Mouse (Mus musculus): Measurements from ENCODE around the gene Gm8011. TPM values are rescaled to one million over a fixed set of nuclear protein-coding genes. Genes with fewer than 3 reads are reported as not detected.
"Not testable (repeated sequence)": the region's sequence is repeated elsewhere in the genome, so short reads cannot be mapped to it uniquely, and the experiment has no call there.

Gene Gm8011
- polyA plus RNA-seq (2012; ENCODE audit: insufficient read depth, insufficient read length, missing spikeins), result not detected in 2 replicates

GRCm38 (mm10) chr14:42463581-42463980, at the start of gene Gm8011:
Gene Gm8011, plus strand, starts transcription at chr14:42463881.
- not testable (repeated sequence) for H3K4me1 ChIP-seq (ENCODE audit: control insufficient read depth, insufficient read depth, low read length); H3K27ac ChIP-seq (ENCODE audit: insufficient read depth, low read depth, low read length)

GRCm38 (mm10) chr14:42439573-42439972, 24.1 kb upstream of the Gm8011 start, which contains the start of gene Gm8005:
Gene Gm8005, minus strand, starts transcription at chr14:42439673.
- not testable (repeated sequence) for H3K27ac ChIP-seq (ENCODE audit: insufficient read depth, low read depth, low read length); H3K4me1 ChIP-seq (ENCODE audit: control insufficient read depth, insufficient read depth, low read length); H3K4me3 ChIP-seq (ENCODE audit: insufficient read depth, low read length)

More at GRCm38 (mm10) chr14:42463581-42463980, at the start of gene Gm8011:
- not testable (repeated sequence) for H3K4me3 ChIP-seq (ENCODE audit: insufficient read depth, low read length)

- not testable (repeated sequence) for H3K4me3 ChIP-seq (ENCODE audit: insufficient read depth, low read length); H3K4me1 ChIP-seq (ENCODE audit: control insufficient read depth, insufficient read depth, low read length); H3K27ac ChIP-seq (ENCODE audit: insufficient read depth, low read depth, low read length)
Observed at GRCm38 (mm10) chr14:42502249-42502648, 38.6 kb downstream of the Gm8011 start, which contains the start of gene Gm8020. Gene Gm8020, minus strand, starts transcription at chr14:42502349.

Other genes with a start within 250 kb of the Gm8011 start
- not detected in 2 replicates for gene Gm17026, start 203.8 kb upstream of the Gm8011 start, polyA plus RNA-seq (2012; ENCODE audit: insufficient read depth, insufficient read length, missing spikeins)
- gene Gm9611, start 166.5 kb upstream of the Gm8011 start, polyA plus RNA-seq (2012; ENCODE audit: insufficient read depth, insufficient read length, missing spikeins), result not detected in 2 replicates
- not detected in 2 replicates for gene Gm7995, start 153.7 kb upstream of the Gm8011 start, polyA plus RNA-seq (2012; ENCODE audit: insufficient read depth, insufficient read length, missing spikeins)
- not detected in 2 replicates for gene Gm8005, start 24.2 kb upstream of the Gm8011 start, polyA plus RNA-seq (2012; ENCODE audit: insufficient read depth, insufficient read length, missing spikeins)
- not detected in 2 replicates for gene Gm8020, start 38.5 kb downstream of the Gm8011 start, polyA plus RNA-seq (2012; ENCODE audit: insufficient read depth, insufficient read length, missing spikeins)
- not detected in 2 replicates for gene Gm8024, start 60.4 kb downstream of the Gm8011 start, polyA plus RNA-seq (2012; ENCODE audit: insufficient read depth, insufficient read length, missing spikeins)
- not detected in 2 replicates for gene Gm17124, start 136.0 kb downstream of the Gm8011 start, polyA plus RNA-seq (2012; ENCODE audit: insufficient read depth, insufficient read length, missing spikeins)
- not detected in 2 replicates for gene Gm3633, start 178.0 kb downstream of the Gm8011 start, polyA plus RNA-seq (2012; ENCODE audit: insufficient read depth, insufficient read length, missing spikeins)
- not detected in 2 replicates for gene Gm10378, start 192.1 kb downstream of the Gm8011 start, polyA plus RNA-seq (2012; ENCODE audit: insufficient read depth, insufficient read length, missing spikeins)